Mouse (Mus musculus) hindbrain, embryonic 10.5 days (tissue): Measurements from ENCODE around the gene Dennd2d. TPM values are rescaled to one million over a fixed set of nuclear protein-coding genes. Genes with fewer than 3 reads are reported as not detected.

Experiments used
- DNase-seq: peaks from one replicate; pipeline ENCODE4 v3.0.0-alpha.2; 2017; ENCODE audit warnings: low spot score
- H3K27ac ChIP-seq: fragments of 300-500 bp; sonication (generic); 2 replicates; pipeline ENCODE4 v1.5.1; 2016; ENCODE audit warnings: mild to moderate bottlenecking, moderate library complexity
- H3K27me3 ChIP-seq: fragments of 300-500 bp; sonication (generic); 2 replicates; pipeline ENCODE4 v1.6.1; 2016; ENCODE audit warnings: mild to moderate bottlenecking; ENCODE audit not compliant: poor library complexity, insufficient read depth, severe bottlenecking
- H3K36me3 ChIP-seq: fragments of 300-500 bp; sonication (generic); 2 replicates; pipeline ENCODE4 v1.6.1; 2016; ENCODE audit warnings: mild to moderate bottlenecking, moderate library complexity
- H3K4me1 ChIP-seq: fragments of 300-500 bp; sonication (generic); replicated peaks from 2 replicates; pipeline ENCODE4 v1.6.1; 2016; ENCODE audit warnings: mild to moderate bottlenecking
- H3K4me3 ChIP-seq: fragments of 300-500 bp; sonication (generic); 2 replicates; pipeline ENCODE4 v1.5.1; 2016; ENCODE audit warnings: mild to moderate bottlenecking, moderate library complexity
- H3K9me3 ChIP-seq: fragments of 300-500 bp; sonication (generic); 2 replicates; pipeline ENCODE4 v1.6.1; 2016; ENCODE audit warnings: mild to moderate bottlenecking, moderate library complexity
- WGBS: fragments of 180-500 bp; shearing (Covaris S2); methylation state at CpG from one replicate; pipeline ENCODE4 v1.1.7; 2016; 5-methylcytosine and 5-hydroxymethylcytosine counted together
- polyA plus RNA-seq: library from polyadenylated mRNA; unstranded; fragments of >200 nt; fragmentation: Nextera tagmentation; extraction: Ambion mirVana; gene quantifications from 2 replicates; pipeline ENCODE4 v1.2.1, GENCODE M21; 2016

Dennd2d gene
- polyA plus RNA-seq, 1 experiment from 2014 or later, result 1.3 TPM

- peaks cover 11% of the 10 kb centered on the region for H3K4me1 ChIP-seq
- no peak for DNase-seq
- no peak overlapping the region for H3K4me3 ChIP-seq
- 90% methylated on average over 3 of the region's 3 CpGs for WGBS
- no peaks in the 10 kb centered on the region for H3K9me3 ChIP-seq
- H3K27ac ChIP-seq, result no peak overlapping the region
- H3K36me3 ChIP-seq, result no peaks in the 10 kb centered on the region
- H3K27me3 ChIP-seq, result peaks cover 24% of the 10 kb centered on the region
Observed at GRCm38 (mm10) chr3:106484861-106485260, 2.7 kb downstream of the Dennd2d start.

GRCm38 (mm10) chr3:106485810-106486209 is 3.6 kb downstream of the Dennd2d start:
- no peak for DNase-seq
- H3K27ac ChIP-seq, result no peak overlapping the region
- peaks cover 24% of the 10 kb centered on the region for H3K27me3 ChIP-seq
- H3K4me1 ChIP-seq, result peaks cover 11% of the 10 kb centered on the region
- H3K36me3 ChIP-seq, result no peaks in the 10 kb centered on the region
- no peaks in the 10 kb centered on the region for H3K9me3 ChIP-seq
- 82% methylated on average over 5 of the region's 5 CpGs for WGBS
- H3K4me3 ChIP-seq, result no peak overlapping the region

GRCm38 (mm10) chr3:106487551-106487950 is 5.3 kb downstream of the Dennd2d start:
- Histone ChIP-seq H3K27me3 (peaks cover 11% of the 10 kb centered on the region), H3K36me3 (no peaks in the 10 kb centered on the region), H3K4me3 (no peak overlapping the region), H3K27ac (no peak overlapping the region), H3K4me1 (peaks cover 5% of the 10 kb centered on the region), H3K9me3 (no peaks in the 10 kb centered on the region)
- DNase-seq, result no peak
- WGBS, result 71% methylated on average over 2 of the region's 2 CpGs

GRCm38 (mm10) chr3:106490239-106490638 is 8.0 kb downstream of the Dennd2d start:
- no peak overlapping the region for H3K27ac ChIP-seq
- 91% methylated on average over 4 of the region's 4 CpGs for WGBS
- H3K4me3 ChIP-seq, result no peak overlapping the region
- H3K9me3 ChIP-seq, result no peaks in the 10 kb centered on the region
- H3K4me1 ChIP-seq, result no peaks in the 10 kb centered on the region
- H3K36me3 ChIP-seq, result no peaks in the 10 kb centered on the region
- no peaks in the 10 kb centered on the region for H3K27me3 ChIP-seq
- DNase-seq, result no peak

GRCm38 (mm10) chr3:106492723-106493122 is 10.5 kb downstream of the Dennd2d start:
- H3K36me3 ChIP-seq, result no peaks in the 10 kb centered on the region
- DNase-seq, result no peak
- H3K27me3 ChIP-seq, result no peaks in the 10 kb centered on the region
- whole genome bisulfite sequencing, result 87% methylated on average over 1 of the region's 1 CpGs
- H3K27ac ChIP-seq, result no peak overlapping the region
- H3K9me3 ChIP-seq, result no peaks in the 10 kb centered on the region
- no peaks in the 10 kb centered on the region for H3K4me1 ChIP-seq
- no peak overlapping the region for H3K4me3 ChIP-seq

- WGBS, result 90% methylated on average over 8 of the region's 8 CpGs
- H3K4me3 ChIP-seq, result no peak overlapping the region
- no peaks in the 10 kb centered on the region for H3K4me1 ChIP-seq
- H3K9me3 ChIP-seq, result no peaks in the 10 kb centered on the region
- no peaks in the 10 kb centered on the region for H3K36me3 ChIP-seq
- H3K27ac ChIP-seq, result no peak overlapping the region
- no peak for DNase-seq
- no peaks in the 10 kb centered on the region for H3K27me3 ChIP-seq
Observed at GRCm38 (mm10) chr3:106493202-106493601, 11.0 kb downstream of the Dennd2d start.

- H3K27ac ChIP-seq, result no peak overlapping the region
- H3K36me3 ChIP-seq, result no peaks in the 10 kb centered on the region
- no peak overlapping the region for H3K4me3 ChIP-seq
- WGBS, result 85% methylated on average over 3 of the region's 3 CpGs
- no peaks in the 10 kb centered on the region for H3K27me3 ChIP-seq
- H3K4me1 ChIP-seq, result no peaks in the 10 kb centered on the region
- no peak for DNase-seq
- no peaks in the 10 kb centered on the region for H3K9me3 ChIP-seq
Observed at GRCm38 (mm10) chr3:106493882-106494281, 11.7 kb downstream of the Dennd2d start.

- WGBS, result 89% methylated on average over 1 of the region's 1 CpGs
- H3K4me1 ChIP-seq, result no peaks in the 10 kb centered on the region
- H3K27ac ChIP-seq, result no peak overlapping the region
Observed at GRCm38 (mm10) chr3:106494417-106494950, 12.3 kb downstream of the Dennd2d start.

GRCm38 (mm10) chr3:106495346-106496044 is 13.3 kb downstream of the Dennd2d start:
- no peaks in the 10 kb centered on the region for H3K9me3 ChIP-seq
- H3K4me3 ChIP-seq, result no peak overlapping the region
- peaks cover under 1% of the 10 kb centered on the region; the same call in 1 of the 2 replicates for H3K36me3 ChIP-seq
- no peaks in the 10 kb centered on the region for H3K27me3 ChIP-seq
- no peaks in the 10 kb centered on the region for H3K4me1 ChIP-seq
- DNase-seq, result no peak
- 94% methylated on average over 1 of the region's 1 CpGs for WGBS
- no peak overlapping the region for H3K27ac ChIP-seq

More at GRCm38 (mm10) chr3:106494417-106494950, 12.3 kb downstream of the Dennd2d start:
- no peak for DNase-seq
- Histone ChIP-seq H3K4me3 (no peak overlapping the region), H3K27me3 (no peaks in the 10 kb centered on the region), H3K9me3 (no peaks in the 10 kb centered on the region), H3K36me3 (no peaks in the 10 kb centered on the region)

GRCm38 (mm10) chr3:106496045-106496721 is 14.0 kb downstream of the Dennd2d start:
- peaks cover 2% of the 10 kb centered on the region; the same call in 1 of the 2 replicates for H3K36me3 ChIP-seq
- H3K27ac ChIP-seq, result no peak overlapping the region
- WGBS, result 79% methylated on average over 4 of the region's 4 CpGs
- H3K9me3 ChIP-seq, result no peaks in the 10 kb centered on the region
- no peaks in the 10 kb centered on the region for H3K4me1 ChIP-seq
- no peaks in the 10 kb centered on the region for H3K27me3 ChIP-seq
- no peak overlapping the region for H3K4me3 ChIP-seq
- DNase-seq, result no peak

GRCm38 (mm10) chr3:106496996-106497395 is 14.8 kb downstream of the Dennd2d start:
- H3K27me3 ChIP-seq, result no peaks in the 10 kb centered on the region
- 80% methylated on average over 3 of the region's 3 CpGs for WGBS
- H3K4me1 ChIP-seq, result no peaks in the 10 kb centered on the region
- H3K9me3 ChIP-seq, result no peaks in the 10 kb centered on the region
- H3K36me3 ChIP-seq, result peaks cover 9% of the 10 kb centered on the region; the same call in 1 of the 2 replicates
- no peak for DNase-seq
- no peak overlapping the region for H3K4me3 ChIP-seq
- no peak overlapping the region for H3K27ac ChIP-seq

GRCm38 (mm10) chr3:106500510-106500909 is 18.3 kb downstream of the Dennd2d start:
- Histone ChIP-seq H3K36me3 (peaks cover 31% of the 10 kb centered on the region), H3K9me3 (no peaks in the 10 kb centered on the region), H3K27ac (no peak overlapping the region), H3K4me3 (no peak overlapping the region), H3K27me3 (no peaks in the 10 kb centered on the region), H3K4me1 (no peaks in the 10 kb centered on the region)
- 89% methylated on average over 2 of the region's 2 CpGs for WGBS
- DNase-seq, result no peak

- Histone ChIP-seq H3K27me3 (no peaks in the 10 kb centered on the region), H3K4me1 (no peaks in the 10 kb centered on the region), H3K4me3 (no peak overlapping the region), H3K9me3 (no peaks in the 10 kb centered on the region), H3K36me3 (peaks cover 31% of the 10 kb centered on the region), H3K27ac (no peak overlapping the region)
- no peak for DNase-seq
- 97% methylated on average over 2 of the region's 2 CpGs for WGBS
Observed at GRCm38 (mm10) chr3:106502892-106503291, 20.7 kb downstream of the Dennd2d start.
